Mouse (Mus musculus): ENCODE measurements around the gene Polg2. TPM values are rescaled to one million over a fixed set of nuclear protein-coding genes. Genes with fewer than 3 reads are reported as not detected.

Gene Polg2
- 9.3 and 10.9 TPM in 2 replicates for polyA plus RNA-seq (2014; fragmentation: Nextera tagmentation; extraction: Ambion mirVana)

GRCm38 (mm10) chr11:106779388-106780088 is at the start of gene Polg2:
TSS of gene Polg2 (minus strand) at chr11:106779537.
- peak within 1 kb of the TSS; percentile 96 for H3K9ac ChIP-seq (ENCODE audit: low read depth, low read length)
- peaks cover 13% of the 10 kb centered on the region for H3K4me1 ChIP-seq (replicated peaks; ENCODE audit: control insufficient read depth, insufficient read depth, low read length)
- peak within 1 kb of the TSS; percentile 87 for H3K4me3 ChIP-seq (ENCODE audit: low read depth, low read length)
- H3K27ac ChIP-seq (ENCODE audit: low read depth, low read length) = peak within 1 kb of the TSS; percentile 97
- H3K36me3 ChIP-seq (ENCODE audit: control insufficient read depth, insufficient read depth, low read length) = peaks cover 45% of the 10 kb centered on the region
- H3K4me2 ChIP-seq = peak within 1 kb of the TSS; percentile 78
- 2% methylated on average over 30 of the region's 30 CpGs for whole genome bisulfite sequencing
- H3K27me3 ChIP-seq (replicated peaks; ENCODE audit: control insufficient read depth, insufficient read depth, low read length) = no peaks in the 10 kb centered on the region
- no peaks in the 10 kb centered on the region for H3K9me3 ChIP-seq (ENCODE audit: control insufficient read depth, low read length)
- ATAC-seq (replicated peaks; ENCODE audit: low FRiP score) (peak; percentile 98), DNase-seq (ENCODE audit: low spot score) (peak; percentile 94)

GRCm38 (mm10) chr11:106828079-106828478 is 48.7 kb upstream of the Polg2 start:
- Histone ChIP-seq H3K9me3 (ENCODE audit: control insufficient read depth, low read length) (no peaks in the 10 kb centered on the region), H3K27me3 (replicated peaks; ENCODE audit: control insufficient read depth, insufficient read depth, low read length) (no peaks in the 10 kb centered on the region), H3K36me3 (ENCODE audit: control insufficient read depth, insufficient read depth, low read length) (peaks cover 10% of the 10 kb centered on the region), H3K27ac (ENCODE audit: low read depth, low read length) (no peak overlapping the region), H3K4me2 (no peak overlapping the region), H3K9ac (ENCODE audit: low read depth, low read length) (no peak overlapping the region), H3K4me1 (replicated peaks; ENCODE audit: control insufficient read depth, insufficient read depth, low read length) (no peaks in the 10 kb centered on the region), H3K4me3 (ENCODE audit: low read depth, low read length) (no peak overlapping the region)
- no peak for ATAC-seq (replicated peaks; ENCODE audit: low FRiP score)
- WGBS = 91% methylated on average over 7 of the region's 7 CpGs
- no peak for DNase-seq (ENCODE audit: low spot score)

DNA sequence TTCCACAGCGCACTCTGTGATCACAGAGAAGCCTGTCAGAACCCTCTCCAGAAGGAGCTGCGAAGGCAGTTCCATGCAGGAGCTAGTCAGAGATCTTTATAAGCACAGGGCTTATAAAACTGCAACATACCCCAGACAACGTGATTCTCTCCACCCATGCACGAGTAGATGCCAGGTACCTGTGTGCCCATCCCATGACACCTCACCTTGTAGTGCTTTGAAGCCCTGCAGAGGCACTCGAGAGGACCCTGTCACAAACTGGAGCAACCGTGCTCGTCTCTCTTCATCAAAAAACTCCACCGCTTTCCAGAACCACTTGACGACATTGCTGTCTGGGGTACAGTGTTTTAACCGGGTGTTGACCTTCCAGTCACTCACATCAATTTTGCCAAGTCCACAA is 45.1 kb upstream of the Polg2 start:
- no peak overlapping the region for H3K27ac ChIP-seq (ENCODE audit: low read depth, low read length)
- 91% methylated on average over 10 of the region's 10 CpGs for WGBS
- ATAC-seq (replicated peaks; ENCODE audit: low FRiP score) = no peak
- no peak overlapping the region for H3K4me2 ChIP-seq
- no peak overlapping the region for H3K9ac ChIP-seq (ENCODE audit: low read depth, low read length)
- peaks cover 19% of the 10 kb centered on the region; the same call in 1 of the 2 replicates for H3K36me3 ChIP-seq (ENCODE audit: control insufficient read depth, insufficient read depth, low read length)
- no peaks in the 10 kb centered on the region for H3K9me3 ChIP-seq (ENCODE audit: control insufficient read depth, low read length)
- H3K4me1 ChIP-seq (replicated peaks; ENCODE audit: control insufficient read depth, insufficient read depth, low read length) = no peaks in the 10 kb centered on the region
- no peak for DNase-seq (ENCODE audit: low spot score)
- H3K27me3 ChIP-seq (replicated peaks; ENCODE audit: control insufficient read depth, insufficient read depth, low read length) = no peaks in the 10 kb centered on the region
- H3K4me3 ChIP-seq (ENCODE audit: low read depth, low read length) = no peak overlapping the region

- ATAC-seq (replicated peaks; ENCODE audit: low FRiP score) (no peak), DNase-seq (ENCODE audit: low spot score) (no peak)
- 91% methylated on average over 8 of the region's 8 CpGs for WGBS
- no peaks in the 10 kb centered on the region for H3K4me1 ChIP-seq (replicated peaks; ENCODE audit: control insufficient read depth, insufficient read depth, low read length)
- H3K9me3 ChIP-seq (ENCODE audit: control insufficient read depth, low read length) = no peaks in the 10 kb centered on the region
- no peak overlapping the region for H3K9ac ChIP-seq (ENCODE audit: low read depth, low read length)
- H3K27me3 ChIP-seq (replicated peaks; ENCODE audit: control insufficient read depth, insufficient read depth, low read length) = no peaks in the 10 kb centered on the region
- no peak overlapping the region for H3K4me3 ChIP-seq (ENCODE audit: low read depth, low read length)
- peaks cover 21% of the 10 kb centered on the region; the same call in 1 of the 2 replicates for H3K36me3 ChIP-seq (ENCODE audit: control insufficient read depth, insufficient read depth, low read length)
- no peak overlapping the region for H3K27ac ChIP-seq (ENCODE audit: low read depth, low read length)
- H3K4me2 ChIP-seq = no peak overlapping the region
These were observed 44.4 kb upstream of the Polg2 start for GRCm38 (mm10) chr11:106823741-106824140.

GRCm38 (mm10) chr11:106822911-106823310 is 43.6 kb upstream of the Polg2 start:
- no peak for DNase-seq (ENCODE audit: low spot score)
- H3K4me3 ChIP-seq (ENCODE audit: low read depth, low read length) = no peak overlapping the region
- no peaks in the 10 kb centered on the region for H3K27me3 ChIP-seq (replicated peaks; ENCODE audit: control insufficient read depth, insufficient read depth, low read length)
- H3K36me3 ChIP-seq (ENCODE audit: control insufficient read depth, insufficient read depth, low read length) = peaks cover 23% of the 10 kb centered on the region
- no peak overlapping the region for H3K9ac ChIP-seq (ENCODE audit: low read depth, low read length)
- no peak for ATAC-seq (replicated peaks; ENCODE audit: low FRiP score)
- H3K9me3 ChIP-seq (ENCODE audit: control insufficient read depth, low read length) = no peaks in the 10 kb centered on the region
- H3K4me1 ChIP-seq (replicated peaks; ENCODE audit: control insufficient read depth, insufficient read depth, low read length) = no peaks in the 10 kb centered on the region
- H3K4me2 ChIP-seq = no peak overlapping the region
- 84% methylated on average over 5 of the region's 5 CpGs for WGBS
- no peak overlapping the region for H3K27ac ChIP-seq (ENCODE audit: low read depth, low read length)

DNA sequence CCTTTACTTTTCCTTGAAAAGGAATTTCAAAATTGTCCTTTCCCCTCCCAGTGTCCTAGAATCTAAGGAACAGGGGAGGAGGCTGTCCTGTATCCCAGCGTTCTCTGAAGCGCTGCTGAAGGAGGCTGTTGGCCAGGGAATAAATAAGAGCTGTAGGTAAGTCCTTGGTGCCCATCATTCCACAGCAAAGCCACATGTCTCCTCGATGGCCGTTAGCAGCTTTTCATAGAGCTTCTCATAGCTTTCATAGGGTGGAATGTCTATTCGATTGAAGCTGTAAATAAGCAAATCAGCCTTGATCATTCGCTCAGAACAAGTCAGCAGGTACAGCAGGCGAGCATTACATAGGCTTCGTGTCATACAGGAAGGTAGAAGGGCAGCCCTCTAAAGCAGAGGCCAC is 43.2 kb upstream of the Polg2 start:
- Histone ChIP-seq H3K9ac (ENCODE audit: low read depth, low read length) (no peak overlapping the region), H3K9me3 (ENCODE audit: control insufficient read depth, low read length) (no peaks in the 10 kb centered on the region), H3K4me2 (no peak overlapping the region), H3K4me3 (ENCODE audit: low read depth, low read length) (no peak overlapping the region), H3K36me3 (ENCODE audit: control insufficient read depth, insufficient read depth, low read length) (peaks cover 25% of the 10 kb centered on the region), H3K4me1 (replicated peaks; ENCODE audit: control insufficient read depth, insufficient read depth, low read length) (no peaks in the 10 kb centered on the region), H3K27ac (ENCODE audit: low read depth, low read length) (no peak overlapping the region), H3K27me3 (replicated peaks; ENCODE audit: control insufficient read depth, insufficient read depth, low read length) (no peaks in the 10 kb centered on the region)
- no peak for DNase-seq (ENCODE audit: low spot score)
- no peak for ATAC-seq (replicated peaks; ENCODE audit: low FRiP score)
- 90% methylated on average over 8 of the region's 8 CpGs for WGBS

GRCm38 (mm10) chr11:106821397-106821796 is 42.1 kb upstream of the Polg2 start:
- H3K9ac ChIP-seq (ENCODE audit: low read depth, low read length) = no peak overlapping the region
- no peak overlapping the region for H3K27ac ChIP-seq (ENCODE audit: low read depth, low read length)

DNA sequence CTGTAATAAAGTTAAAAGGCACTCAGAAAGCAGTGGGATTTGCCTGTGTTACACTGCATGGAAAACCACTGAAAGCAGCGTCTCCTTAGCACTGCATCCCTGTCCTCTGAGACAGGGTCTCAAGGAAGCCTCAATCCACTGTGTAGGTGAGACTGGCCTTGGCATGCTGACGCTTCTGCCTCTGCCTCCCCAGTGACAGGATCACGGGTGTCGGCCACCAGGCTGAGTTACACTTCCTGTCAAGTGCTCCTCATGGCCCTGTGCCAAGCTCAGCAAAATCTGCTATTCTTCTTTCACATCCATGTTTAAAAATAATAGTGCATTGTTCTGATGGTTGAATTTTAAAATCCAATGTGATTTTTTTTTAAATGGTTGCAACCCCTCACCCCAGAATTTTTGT is 41.6 kb upstream of the Polg2 start:
- no peak overlapping the region for H3K27ac ChIP-seq (ENCODE audit: low read depth, low read length)

More at GRCm38 (mm10) chr11:106821397-106821796, 42.1 kb upstream of the Polg2 start:
- no peaks in the 10 kb centered on the region for H3K27me3 ChIP-seq (replicated peaks; ENCODE audit: control insufficient read depth, insufficient read depth, low read length)
- H3K4me1 ChIP-seq (replicated peaks; ENCODE audit: control insufficient read depth, insufficient read depth, low read length) = no peaks in the 10 kb centered on the region
- H3K4me2 ChIP-seq = no peak overlapping the region
- H3K4me3 ChIP-seq (ENCODE audit: low read depth, low read length) = no peak overlapping the region
- 84% methylated on average over 6 of the region's 6 CpGs for WGBS
- H3K9me3 ChIP-seq (ENCODE audit: control insufficient read depth, low read length) = no peaks in the 10 kb centered on the region
- ATAC-seq (replicated peaks; ENCODE audit: low FRiP score) = no peak
- DNase-seq (ENCODE audit: low spot score) = no peak
- H3K36me3 ChIP-seq (ENCODE audit: control insufficient read depth, insufficient read depth, low read length) = peaks cover 28% of the 10 kb centered on the region

GRCm38 (mm10) chr11:106820252-106820651 is 40.9 kb upstream of the Polg2 start:
- H3K27ac ChIP-seq (ENCODE audit: low read depth, low read length) = no peak overlapping the region
- ATAC-seq (replicated peaks; ENCODE audit: low FRiP score) (no peak), DNase-seq (ENCODE audit: low spot score) (no peak)
- H3K9ac ChIP-seq (ENCODE audit: low read depth, low read length) = no peak overlapping the region
- 85% methylated on average over 6 of the region's 6 CpGs for WGBS
- H3K36me3 ChIP-seq (ENCODE audit: control insufficient read depth, insufficient read depth, low read length) = peaks cover 35% of the 10 kb centered on the region
- H3K9me3 ChIP-seq (ENCODE audit: control insufficient read depth, low read length) = no peaks in the 10 kb centered on the region
- no peaks in the 10 kb centered on the region for H3K4me1 ChIP-seq (replicated peaks; ENCODE audit: control insufficient read depth, insufficient read depth, low read length)
- no peaks in the 10 kb centered on the region for H3K27me3 ChIP-seq (replicated peaks; ENCODE audit: control insufficient read depth, insufficient read depth, low read length)
- H3K4me2 ChIP-seq = no peak overlapping the region
- H3K4me3 ChIP-seq (ENCODE audit: low read depth, low read length) = no peak overlapping the region

More for the DNA sequence above, 41.6 kb upstream of the Polg2 start:
- Histone ChIP-seq H3K4me3 (ENCODE audit: low read depth, low read length) (no peak overlapping the region), H3K9ac (ENCODE audit: low read depth, low read length) (no peak overlapping the region), H3K4me1 (replicated peaks; ENCODE audit: control insufficient read depth, insufficient read depth, low read length) (no peaks in the 10 kb centered on the region), H3K9me3 (ENCODE audit: control insufficient read depth, low read length) (no peaks in the 10 kb centered on the region), H3K36me3 (ENCODE audit: control insufficient read depth, insufficient read depth, low read length) (peaks cover 31% of the 10 kb centered on the region), H3K4me2 (no peak overlapping the region), H3K27me3 (replicated peaks; ENCODE audit: control insufficient read depth, insufficient read depth, low read length) (no peaks in the 10 kb centered on the region)
- no peak for DNase-seq (ENCODE audit: low spot score)
- no peak for ATAC-seq (replicated peaks; ENCODE audit: low FRiP score)
- WGBS = 67% methylated on average over 4 of the region's 4 CpGs

Measured in liver, embryonic 11.5 days (tissue).